Mouse (Mus musculus) megakaryocyte, embryonic 14.5 days (primary cell): ENCODE results near the gene Cdc42ep2.

Source experiments
- FLI1 ChIP-seq: IDR thresholded peaks from 2 replicates; pipeline ENCODE4 v1.6.1; 2012; ENCODE audit warnings: low read length, inconsistent platforms, mixed read lengths
- GATA1 ChIP-seq: IDR thresholded peaks from 3 replicates; pipeline ENCODE4 v1.6.1; 2012; ENCODE audit warnings: mixed read lengths, low read length, inconsistent platforms, borderline replicate concordance

DNA sequence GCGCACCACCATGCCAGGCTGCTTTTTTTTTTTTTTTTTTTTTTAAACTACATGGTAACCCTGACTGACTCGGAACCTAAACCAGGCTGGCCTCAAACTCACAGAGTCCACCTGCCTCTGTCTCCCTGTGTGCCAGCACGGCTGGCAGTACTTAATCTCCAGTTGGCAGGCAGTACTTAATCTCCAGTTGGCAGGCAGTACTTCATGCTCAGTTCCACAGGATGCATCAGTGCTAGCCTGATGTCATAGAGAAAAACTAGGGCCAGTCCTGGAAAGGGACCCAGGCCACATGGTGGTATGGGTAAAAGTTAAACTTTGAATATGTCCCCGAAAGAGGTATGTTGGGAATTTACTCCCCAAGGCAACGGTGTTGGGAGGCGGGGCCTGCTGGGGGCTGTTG lies 3.5 kb upstream of the Cdc42ep2 start:
- TF ChIP-seq GATA1 (no peak), FLI1 (no peak)
